Mouse (Mus musculus) olfactory bulb, adult 2 months (tissue): ENCODE data around the gene Rnf144b. TPM values are rescaled to one million over a fixed set of nuclear protein-coding genes. Genes with fewer than 3 reads are reported as not detected.
A peak's percentile ranks its signal among the peaks of the same experiment; 100 is the strongest.

ENCODE experiments used
- H3K27ac ChIP-seq: fragments of 200-500 bp; 2 replicates; pipeline ENCODE4 v1.5.1; 2012; ENCODE audit warnings: low read depth, low read length; ENCODE audit not compliant: insufficient read depth
- H3K4me1 ChIP-seq: fragments of 200-500 bp; 2 replicates; pipeline ENCODE4 v1.6.1; 2012; ENCODE audit warnings: low read length; ENCODE audit not compliant: control insufficient read depth, insufficient read depth
- H3K4me3 ChIP-seq: fragments of 200-500 bp; 2 replicates; pipeline ENCODE4 v1.5.1; 2012; ENCODE audit warnings: mild to moderate bottlenecking, low read depth, low read length, moderate library complexity; ENCODE audit not compliant: insufficient read depth
- CTCF ChIP-seq: fragments of 200-500 bp; IDR thresholded peaks from 2 replicates; pipeline ENCODE4 v1.5.1; 2012; ENCODE audit warnings: low read depth, mild to moderate bottlenecking, low read length, moderate library complexity; ENCODE audit not compliant: insufficient read depth
- POLR2A ChIP-seq: fragments of 200-500 bp; IDR thresholded peaks from 2 replicates; pipeline ENCODE4 v1.6.1; 2012; ENCODE audit warnings: mild to moderate bottlenecking, low read depth, low read length, moderate library complexity; ENCODE audit not compliant: insufficient read depth
- WGBS: fragments of 180-500 bp; shearing (Covaris S2); methylation state at CpG from one replicate; pipeline ENCODE4 v1.1.7; 2018; 5-methylcytosine and 5-hydroxymethylcytosine counted together
- polyA plus RNA-seq: library from polyadenylated mRNA; stranded (reverse); fragments of >200 nt; gene quantifications from 2 replicates; pipeline ENCODE4 v1.2.4, GENCODE M21; 2012; ENCODE audit warnings: low replicate concordance; ENCODE audit not compliant: missing spikeins, insufficient read depth, insufficient read length

The Rnf144b gene
- polyA plus RNA-seq = not detected in 2 replicates

DNA sequence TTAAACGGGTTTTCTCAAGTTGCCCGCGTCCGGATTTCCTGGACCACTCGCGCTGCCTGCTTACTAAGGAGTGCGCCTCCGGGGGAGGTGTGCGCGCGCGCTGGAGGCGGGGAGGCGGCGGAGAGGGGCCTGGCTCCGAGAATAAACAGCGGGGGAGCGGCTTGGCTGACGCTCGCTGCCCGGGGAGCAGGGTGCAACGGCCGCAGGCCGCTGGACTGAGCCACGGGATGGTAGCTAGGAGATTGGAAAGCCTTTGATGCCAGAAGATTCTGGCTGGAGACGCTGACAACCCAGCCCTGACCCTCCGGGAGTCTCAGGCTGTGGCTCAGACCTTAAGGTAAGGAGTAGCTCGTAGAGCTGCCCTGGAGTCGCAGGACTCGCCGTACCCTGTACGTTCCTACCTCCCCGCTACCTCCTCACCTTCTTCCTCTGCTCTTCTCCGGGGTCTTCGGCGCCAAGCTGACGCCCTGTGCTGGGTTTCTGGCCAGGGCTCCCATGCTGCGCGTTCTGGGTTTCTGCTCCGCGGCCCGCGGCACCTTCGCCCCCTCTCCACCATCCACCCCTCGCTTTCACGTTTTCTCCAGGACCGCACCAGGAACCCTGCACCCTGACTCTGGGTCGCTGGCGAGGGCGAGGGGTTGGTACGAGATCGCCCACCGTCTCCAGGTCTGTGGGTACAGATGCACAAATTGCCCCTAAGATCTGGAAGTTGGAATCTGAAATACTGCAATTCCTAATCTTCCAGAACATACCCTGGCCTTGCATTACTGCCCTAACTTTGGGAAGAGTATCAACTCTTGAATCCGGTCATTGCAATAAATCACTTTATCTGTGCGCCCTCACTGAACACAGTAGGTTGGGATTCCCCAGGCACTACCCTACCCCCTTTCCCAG is at the start of gene Rnf144b:
TSS of gene Rnf144b (plus strand) at position 120 of the 894 bp plus-strand sequence.
- peaks cover 9% of the 10 kb centered on the region for H3K4me1 ChIP-seq
- H3K27ac ChIP-seq = no peak within 1 kb of the TSS
- WGBS = 5% methylated on average over 55 of the region's 55 CpGs
- TF ChIP-seq CTCF (no peak), POLR2A (no peak)
- H3K4me3 ChIP-seq = peak within 1 kb of the TSS; percentile 58

GRCm38 (mm10) chr13:47076156-47076555 is 46.3 kb upstream of the Rnf144b start:
- no peak overlapping the region for H3K4me3 ChIP-seq
- no peaks in the 10 kb centered on the region for H3K4me1 ChIP-seq
- no peak for TF ChIP-seq POLR2A
- no peak for TF ChIP-seq CTCF
- H3K27ac ChIP-seq = no peak overlapping the region
- WGBS = 97% methylated on average over 5 of the region's 5 CpGs

GRCm38 (mm10) chr13:47077367-47077766 is 45.1 kb upstream of the Rnf144b start:
- no peaks in the 10 kb centered on the region for H3K4me1 ChIP-seq
- H3K27ac ChIP-seq = no peak overlapping the region
- TF ChIP-seq POLR2A = no peak
- no peak for TF ChIP-seq CTCF
- H3K4me3 ChIP-seq = no peak overlapping the region

DNA sequence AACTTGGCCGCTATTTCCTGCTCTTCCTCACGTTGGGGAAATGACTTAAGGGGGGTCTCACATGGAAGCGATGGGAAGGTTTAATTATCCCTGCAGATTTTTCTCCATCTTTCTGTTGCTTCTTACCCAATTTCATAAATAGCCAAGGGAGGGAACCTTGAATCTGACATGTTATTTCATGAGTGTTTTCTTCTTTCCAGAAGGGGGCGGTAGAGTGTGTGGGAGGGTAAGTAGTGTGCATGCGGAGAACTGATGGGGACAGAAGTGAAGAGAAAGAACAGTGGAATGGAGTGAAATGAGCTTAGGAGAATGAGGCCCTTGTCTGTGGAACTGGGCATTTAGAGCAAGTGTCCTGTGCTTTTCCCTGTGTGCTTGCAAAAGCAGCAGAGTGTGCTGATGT is 43.7 kb upstream of the Rnf144b start:
- H3K27ac ChIP-seq = no peak overlapping the region
- TF ChIP-seq POLR2A (no peak), CTCF (no peak)
- 83% methylated on average over 5 of the region's 5 CpGs for WGBS
- no peaks in the 10 kb centered on the region for H3K4me1 ChIP-seq
- no peak overlapping the region for H3K4me3 ChIP-seq

- no peak overlapping the region for H3K4me3 ChIP-seq
- H3K4me1 ChIP-seq = no peaks in the 10 kb centered on the region
- 91% methylated on average over 4 of the region's 4 CpGs for WGBS
- TF ChIP-seq POLR2A (no peak), CTCF (no peak)
- H3K27ac ChIP-seq = no peak overlapping the region
Observed at GRCm38 (mm10) chr13:47080905-47081505, 41.5 kb upstream of the Rnf144b start.

- TF ChIP-seq POLR2A (no peak), CTCF (no peak)
- WGBS = 84% methylated on average over 1 of the region's 1 CpGs
- Histone ChIP-seq H3K4me3 (no peak overlapping the region), H3K27ac (no peak overlapping the region), H3K4me1 (no peaks in the 10 kb centered on the region)
Observed at GRCm38 (mm10) chr13:47088433-47088832, 34.0 kb upstream of the Rnf144b start.

DNA sequence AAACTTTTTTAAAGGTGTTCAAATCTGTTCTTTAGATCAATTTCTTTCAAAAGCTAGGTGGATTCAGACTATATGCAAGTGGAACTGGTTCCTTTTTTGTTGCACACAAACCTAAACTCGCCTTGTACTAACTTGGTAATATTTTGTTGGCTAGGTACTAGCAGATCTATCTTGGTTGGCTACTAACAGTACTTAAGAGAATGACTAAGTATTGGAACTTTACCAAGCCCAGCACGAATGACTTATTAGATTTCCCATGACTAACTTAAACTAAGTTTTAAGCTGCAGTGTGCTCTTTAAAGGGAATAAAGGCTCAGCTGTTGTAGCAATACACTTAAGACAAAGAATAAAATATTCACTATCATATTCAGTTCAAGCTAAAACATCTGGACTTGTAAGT is 33.2 kb upstream of the Rnf144b start:
- 59% methylated on average over 2 of the region's 2 CpGs for WGBS
- Histone ChIP-seq H3K4me3 (no peak overlapping the region), H3K27ac (no peak overlapping the region), H3K4me1 (no peaks in the 10 kb centered on the region)
- TF ChIP-seq POLR2A (no peak), CTCF (no peak)

DNA sequence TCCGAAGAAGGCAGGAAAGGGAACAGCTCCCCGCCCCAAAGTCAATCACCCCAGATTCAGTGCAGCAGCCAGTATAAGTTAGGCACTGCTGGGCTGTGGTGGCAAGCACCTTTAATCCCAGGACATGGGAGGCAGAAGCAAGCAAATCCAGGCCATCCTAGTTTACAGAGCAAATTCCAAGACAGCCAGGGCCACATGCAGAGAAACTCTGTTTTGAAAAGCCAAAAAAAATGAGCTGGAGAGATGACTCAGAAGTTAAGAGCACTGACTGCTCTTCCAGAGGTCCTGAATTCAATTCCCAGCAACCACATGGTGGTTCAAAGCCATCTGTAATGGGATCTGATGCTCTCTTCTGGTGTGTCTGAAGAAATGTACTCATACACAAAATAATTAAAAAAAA is 28.7 kb upstream of the Rnf144b start:
- Histone ChIP-seq H3K4me1 (no peaks in the 10 kb centered on the region), H3K27ac (no peak overlapping the region), H3K4me3 (no peak overlapping the region)
- TF ChIP-seq POLR2A (no peak), CTCF (no peak)
- WGBS = 98% methylated on average over 2 of the region's 2 CpGs

- no peak for TF ChIP-seq CTCF
- TF ChIP-seq POLR2A = no peak
- no peak overlapping the region for H3K27ac ChIP-seq
- H3K4me1 ChIP-seq = no peaks in the 10 kb centered on the region
- 96% methylated on average over 2 of the region's 2 CpGs for WGBS
- no peak overlapping the region for H3K4me3 ChIP-seq
Observed at GRCm38 (mm10) chr13:47096591-47096990, 25.9 kb upstream of the Rnf144b start.
